Mouse (Mus musculus): ENCODE measurements around the gene Pitpnm3.

DNA sequence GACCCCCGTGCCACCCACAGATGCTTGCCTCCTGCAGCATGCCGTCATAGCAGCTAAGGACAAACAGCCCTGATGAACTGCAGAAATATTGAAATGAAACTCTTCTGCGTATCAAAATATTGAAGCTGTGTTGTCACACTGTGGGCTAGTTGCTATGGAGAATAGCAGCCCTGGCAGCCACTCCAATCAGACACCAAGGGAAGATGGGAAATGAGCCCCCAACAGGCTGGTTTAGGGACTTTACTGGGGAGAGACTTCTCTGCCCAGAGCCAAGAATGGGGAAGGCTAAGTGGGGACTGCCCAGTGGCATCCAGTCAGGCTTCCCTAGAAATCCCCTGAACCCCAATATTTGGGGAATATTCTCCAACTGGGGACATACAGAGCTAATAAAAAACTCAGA lies 16.9 kb downstream of the Pitpnm3 start:
- TF ChIP-seq CTCF (IDR thresholded peaks at IDR 0.05) (no peak), EP300 (IDR thresholded peaks at IDR 0.05) (no peak)

Data from lung, postnatal 0 days (tissue).